Mouse (Mus musculus) heart, postnatal 0 days (tissue): ENCODE measurements at regions not wholly inside any gene's neighbourhood (a gene's known extent, or its start where the extent isn't known, plus 50 kb on each side); places are given as distances from the start of the nearest gene placed in this dataset.

ENCODE experiments used
- ATAC-seq: fragments of 200-750 bp; cut with Nextera tagmentation; 2 replicates; pipeline ENCODE4 v1.8.0; 2017; ENCODE audit warnings: low read depth, moderate number of reproducible peaks, moderate library complexity; ENCODE audit not compliant: insufficient read depth
- DNase-seq: peaks from one replicate; pipeline ENCODE4 v3.0.0-alpha.2; 2016; ENCODE audit warnings: low spot score
- H3K27ac ChIP-seq: fragments of 300-500 bp; sonication (generic); 2 replicates; pipeline ENCODE4 v1.5.1; 2014; ENCODE audit warnings: low read depth, mild to moderate bottlenecking
- H3K27me3 ChIP-seq: fragments of 300-500 bp; sonication (generic); 2 replicates; pipeline ENCODE4 v1.6.1; 2014; ENCODE audit warnings: low read length, mixed read lengths; ENCODE audit not compliant: control insufficient read depth, insufficient read depth
- H3K36me3 ChIP-seq: fragments of 300-500 bp; sonication (generic); replicated peaks from 2 replicates; pipeline ENCODE4 v1.6.1; 2014; ENCODE audit warnings: low read length, mixed read lengths; ENCODE audit not compliant: control insufficient read depth, insufficient read depth
- H3K4me1 ChIP-seq: fragments of 300-500 bp; sonication (generic); 2 replicates; pipeline ENCODE4 v1.6.1; 2014; ENCODE audit warnings: antibody characterized with exemption; ENCODE audit not compliant: control insufficient read depth, insufficient read depth
- H3K4me2 ChIP-seq: fragments of 300-500 bp; sonication (generic); 2 replicates; pipeline ENCODE4 v1.6.1; 2014; ENCODE audit warnings: low read depth, mild to moderate bottlenecking, low read length, moderate library complexity
- H3K4me3 ChIP-seq: fragments of 300-500 bp; sonication (generic); 2 replicates; pipeline ENCODE4 v1.5.1; 2014; ENCODE audit warnings: low read depth, low read length
- H3K9ac ChIP-seq: fragments of 300-500 bp; sonication (generic); replicated peaks from 2 replicates; pipeline ENCODE4 v1.6.1; 2014; ENCODE audit warnings: low read depth, low read length, mixed read lengths
- H3K9me3 ChIP-seq: fragments of 300-500 bp; sonication (generic); replicated peaks from 2 replicates; pipeline ENCODE4 v1.6.1; 2016; ENCODE audit warnings: low read length; ENCODE audit not compliant: control insufficient read depth
- CTCF ChIP-seq: IDR thresholded peaks from 2 replicates; pipeline ENCODE4 v1.5.1; 2016; ENCODE audit warnings: antibody characterized with exemption, control low read depth, low read depth
- EP300 ChIP-seq: IDR thresholded peaks from 2 replicates; pipeline ENCODE4 v1.6.1; 2016; ENCODE audit warnings: antibody characterized with exemption, low read depth
- WGBS: fragments of 180-500 bp; shearing (Covaris S2); extraction: QIAGEN DNeasy Blood & Tissue Kit; methylation state at CpG from one replicate; pipeline ENCODE4 v1.1.7; 2014; 5-methylcytosine and 5-hydroxymethylcytosine counted together

GRCm38 (mm10) chr13:102087766-102088165, 319.7 kb upstream of the Pik3r1 start:
- no peaks in the 10 kb centered on the region for H3K27me3 ChIP-seq
- H3K9ac ChIP-seq, result no peak overlapping the region

GRCm38 (mm10) chr13:102089551-102089950, 321.5 kb upstream of the Pik3r1 start:
- no peak overlapping the region for H3K9ac ChIP-seq
- H3K27ac ChIP-seq, result no peak overlapping the region
- ATAC-seq (no peak), DNase-seq (no peak)
- H3K9me3 ChIP-seq, result no peaks in the 10 kb centered on the region
- H3K4me3 ChIP-seq, result no peak overlapping the region
- TF ChIP-seq EP300, result no peak
- no peak for TF ChIP-seq CTCF
- H3K4me1 ChIP-seq, result no peaks in the 10 kb centered on the region; the same call in 1 of the 2 replicates
- H3K27me3 ChIP-seq, result no peaks in the 10 kb centered on the region
- no peaks in the 10 kb centered on the region for H3K36me3 ChIP-seq
- H3K4me2 ChIP-seq, result no peak overlapping the region
- 51% methylated on average over 5 of the region's 5 CpGs for WGBS

More at GRCm38 (mm10) chr13:102087766-102088165, 319.7 kb upstream of the Pik3r1 start:
- H3K27ac ChIP-seq, result no peak overlapping the region
- no peak for DNase-seq
- no peak for ATAC-seq
- WGBS, result 77% methylated on average over 1 of the region's 1 CpGs
- H3K9me3 ChIP-seq, result no peaks in the 10 kb centered on the region
- no peaks in the 10 kb centered on the region; the same call in 1 of the 2 replicates for H3K4me1 ChIP-seq
- no peak overlapping the region for H3K4me3 ChIP-seq
- no peak overlapping the region for H3K4me2 ChIP-seq
- TF ChIP-seq CTCF (no peak), EP300 (no peak)
- no peaks in the 10 kb centered on the region for H3K36me3 ChIP-seq

GRCm38 (mm10) chr13:102094193-102094592, 326.2 kb upstream of the Pik3r1 start:
- no peak for ATAC-seq
- H3K4me2 ChIP-seq, result no peak overlapping the region
- H3K4me1 ChIP-seq, result no peaks in the 10 kb centered on the region; the same call in 1 of the 2 replicates
- 0 out of 2 replicates have a peak, but pooled peaks cover 5% of the 10 kb centered on the region for H3K9me3 ChIP-seq
- no peak overlapping the region for H3K4me3 ChIP-seq
- 83% methylated on average over 4 of the region's 4 CpGs for WGBS
- TF ChIP-seq CTCF (no peak), EP300 (no peak)
- H3K9ac ChIP-seq, result no peak overlapping the region
- no peak for DNase-seq
- no peaks in the 10 kb centered on the region for H3K36me3 ChIP-seq
- no peaks in the 10 kb centered on the region for H3K27me3 ChIP-seq
- no peak overlapping the region for H3K27ac ChIP-seq

GRCm38 (mm10) chr13:102103161-102103560, 335.1 kb upstream of the Pik3r1 start:
- no peak overlapping the region for H3K4me2 ChIP-seq
- no peaks in the 10 kb centered on the region for H3K4me1 ChIP-seq
- no peaks in the 10 kb centered on the region for H3K27me3 ChIP-seq
- H3K36me3 ChIP-seq, result no peaks in the 10 kb centered on the region
- 0 out of 2 replicates have a peak, but pooled peaks cover 5% of the 10 kb centered on the region for H3K9me3 ChIP-seq
- no peak overlapping the region for H3K9ac ChIP-seq
- no peak overlapping the region for H3K4me3 ChIP-seq
- TF ChIP-seq CTCF, result no peak
- no peak for TF ChIP-seq EP300
- ATAC-seq (no peak), DNase-seq (no peak)
- no peak overlapping the region for H3K27ac ChIP-seq
- 61% methylated on average over 1 of the region's 1 CpGs for WGBS

GRCm38 (mm10) chr13:102106188-102106587, 338.2 kb upstream of the Pik3r1 start:
- Histone ChIP-seq H3K4me1 (no peaks in the 10 kb centered on the region), H3K4me2 (no peak overlapping the region), H3K4me3 (no peak overlapping the region), H3K9me3 (no peaks in the 10 kb centered on the region), H3K36me3 (no peaks in the 10 kb centered on the region), H3K27ac (no peak overlapping the region), H3K9ac (no peak overlapping the region), H3K27me3 (no peaks in the 10 kb centered on the region)
- 90% methylated on average over 1 of the region's 1 CpGs for WGBS
- no peak for DNase-seq
- ATAC-seq, result no peak
- TF ChIP-seq EP300, result no peak
- no peak for TF ChIP-seq CTCF

- WGBS, result 59% methylated on average over 1 of the region's 1 CpGs
These were observed 340.2 kb upstream of the Pik3r1 start for GRCm38 (mm10) chr13:102108204-102108603.

More at GRCm38 (mm10) chr13:102108204-102108603, 340.2 kb upstream of the Pik3r1 start:
- H3K9ac ChIP-seq, result no peak overlapping the region
- TF ChIP-seq EP300, result no peak
- TF ChIP-seq CTCF, result no peak
- H3K9me3 ChIP-seq, result no peaks in the 10 kb centered on the region
- H3K27me3 ChIP-seq, result no peaks in the 10 kb centered on the region
- H3K36me3 ChIP-seq, result no peaks in the 10 kb centered on the region
- no peak overlapping the region for H3K4me2 ChIP-seq
- H3K27ac ChIP-seq, result no peak overlapping the region
- DNase-seq, result no peak
- no peaks in the 10 kb centered on the region for H3K4me1 ChIP-seq
- ATAC-seq, result no peak
- no peak overlapping the region for H3K4me3 ChIP-seq
